Mouse (Mus musculus): ENCODE measurements around the gene Otx2. TPM values are rescaled to one million over a fixed set of nuclear protein-coding genes. Genes with fewer than 3 reads are reported as not detected.
"Not testable (repeated sequence)": the region's sequence is repeated elsewhere in the genome, so short reads cannot be mapped to it uniquely, and the experiment has no call there.

Otx2 gene
- polyA plus RNA-seq, 1 experiment from 2014 or later, result not detected

DNA sequence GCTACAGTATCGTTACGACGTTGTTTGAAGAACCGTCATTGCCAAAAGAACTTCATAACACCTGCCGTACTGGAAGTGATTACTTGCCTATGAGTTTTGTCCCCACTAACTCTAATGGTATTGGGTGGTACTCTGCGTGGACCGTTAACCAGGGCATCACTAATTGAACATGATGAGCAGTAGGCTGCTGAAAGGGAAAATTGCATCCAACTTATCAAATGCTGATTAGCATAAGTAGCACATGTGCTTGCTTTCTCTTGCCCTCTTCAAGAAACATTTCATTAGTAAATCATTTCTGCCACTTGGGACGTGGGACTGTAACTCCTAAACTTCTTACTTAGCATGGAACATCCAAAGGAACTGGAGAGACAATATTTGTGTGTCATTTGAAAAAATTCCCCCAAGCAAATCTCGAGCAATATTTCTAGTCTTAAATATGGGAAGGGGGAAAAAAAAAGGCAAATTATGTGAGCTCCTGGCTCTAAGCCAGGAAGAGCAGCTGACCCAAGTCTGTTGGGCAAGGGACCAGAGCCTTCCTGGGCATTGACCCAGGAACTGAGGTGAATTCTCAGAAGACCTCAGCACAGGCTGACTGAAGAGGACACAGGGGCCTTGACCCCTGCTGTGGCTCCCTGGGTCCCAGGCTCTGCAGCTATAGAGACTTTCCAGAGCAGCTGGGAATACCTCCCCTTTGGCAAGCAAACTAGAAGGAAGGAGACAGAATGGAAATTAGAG lies 48.9 kb downstream of the Otx2 start:
- Histone ChIP-seq H3K27me3 (ENCODE audit: control insufficient read depth, insufficient read depth, low read length) (no peaks in the 10 kb centered on the region), H3K4me2 (ENCODE audit: low read depth, low read length) (no peak overlapping the region), H3K9ac (ENCODE audit: low read length) (no peak overlapping the region), H3K9me3 (replicated peaks; ENCODE audit: control insufficient read depth, low read length) (no peaks in the 10 kb centered on the region), H3K36me3 (ENCODE audit: control insufficient read depth, insufficient read depth, low read length) (no peaks in the 10 kb centered on the region), H3K27ac (ENCODE audit: low read length) (no peak overlapping the region), H3K4me1 (ENCODE audit: control insufficient read depth, insufficient read depth, low read length) (0 out of 2 replicates have a peak, but pooled peaks cover 6% of the 10 kb centered on the region), H3K4me3 (replicated peaks; ENCODE audit: low read length) (no peak overlapping the region)
- 76% methylated on average over 9 of the region's 9 CpGs for WGBS
- no peak for ATAC-seq (ENCODE audit: insufficient read depth, low FRiP score)

DNA sequence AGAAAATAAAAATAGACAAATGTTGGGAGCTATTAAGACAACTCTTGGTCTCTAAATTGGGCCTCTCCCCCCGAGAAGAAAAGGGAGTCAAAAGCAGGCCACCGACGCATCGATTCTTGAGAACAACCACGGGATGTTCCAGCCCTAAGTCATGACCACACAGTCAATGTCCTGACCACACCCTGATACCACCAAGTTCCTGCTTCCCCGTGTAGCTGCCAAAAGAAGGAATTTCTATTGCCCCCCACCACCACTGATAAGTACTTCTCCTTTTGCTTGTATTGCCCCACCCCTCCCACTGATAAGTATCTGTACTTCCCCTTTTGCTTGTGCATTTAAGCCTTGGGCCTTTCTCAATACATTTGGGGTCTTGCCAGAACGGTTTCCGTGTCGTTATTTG lies 50.9 kb downstream of the Otx2 start:
- not testable (repeated sequence) for H3K9ac ChIP-seq (ENCODE audit: low read length); ATAC-seq (ENCODE audit: insufficient read depth, low FRiP score)
- WGBS, result 75% methylated on average over 9 of the region's 9 CpGs

DNA sequence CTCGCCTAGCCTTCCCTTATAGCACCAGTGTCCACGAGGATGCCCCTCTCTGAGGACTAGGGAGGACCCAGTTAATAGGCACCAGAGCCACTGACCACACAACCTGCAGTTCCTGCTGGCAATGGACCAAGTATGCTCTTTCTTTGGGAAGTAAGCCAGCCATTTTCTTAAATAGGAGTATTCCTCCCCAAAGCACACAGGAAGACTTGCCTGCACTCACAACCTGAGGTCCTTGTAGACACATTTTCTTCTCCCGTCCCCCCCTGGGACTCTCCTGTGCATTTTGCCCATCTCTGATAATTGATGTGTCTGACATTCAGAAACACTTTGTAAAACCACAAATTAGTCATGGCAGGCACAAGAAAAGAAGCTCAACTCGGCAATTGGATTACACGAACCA lies 57.3 kb downstream of the Otx2 start:
- no peaks in the 10 kb centered on the region for H3K4me1 ChIP-seq (ENCODE audit: control insufficient read depth, insufficient read depth, low read length)
- H3K9me3 ChIP-seq (replicated peaks; ENCODE audit: control insufficient read depth, low read length), result no peaks in the 10 kb centered on the region
- H3K9ac ChIP-seq (ENCODE audit: low read length), result no peak overlapping the region
- H3K4me3 ChIP-seq (replicated peaks; ENCODE audit: low read length), result no peak overlapping the region
- H3K27me3 ChIP-seq (ENCODE audit: control insufficient read depth, insufficient read depth, low read length), result no peaks in the 10 kb centered on the region
- 47% methylated on average over 5 of the region's 5 CpGs for WGBS
- ATAC-seq (ENCODE audit: insufficient read depth, low FRiP score), result no peak
- no peak overlapping the region for H3K27ac ChIP-seq (ENCODE audit: low read length)
- H3K36me3 ChIP-seq (ENCODE audit: control insufficient read depth, insufficient read depth, low read length), result no peaks in the 10 kb centered on the region
- H3K4me2 ChIP-seq (ENCODE audit: low read depth, low read length), result no peak overlapping the region

More for the DNA sequence above, 50.9 kb downstream of the Otx2 start:
- H3K27me3 ChIP-seq (ENCODE audit: control insufficient read depth, insufficient read depth, low read length); H3K9me3 ChIP-seq (replicated peaks; ENCODE audit: control insufficient read depth, low read length); H3K4me3 ChIP-seq (replicated peaks; ENCODE audit: low read length); H3K36me3 ChIP-seq (ENCODE audit: control insufficient read depth, insufficient read depth, low read length); H3K27ac ChIP-seq (ENCODE audit: low read length); H3K4me2 ChIP-seq (ENCODE audit: low read depth, low read length); H3K4me1 ChIP-seq (ENCODE audit: control insufficient read depth, insufficient read depth, low read length): not testable (repeated sequence)

DNA sequence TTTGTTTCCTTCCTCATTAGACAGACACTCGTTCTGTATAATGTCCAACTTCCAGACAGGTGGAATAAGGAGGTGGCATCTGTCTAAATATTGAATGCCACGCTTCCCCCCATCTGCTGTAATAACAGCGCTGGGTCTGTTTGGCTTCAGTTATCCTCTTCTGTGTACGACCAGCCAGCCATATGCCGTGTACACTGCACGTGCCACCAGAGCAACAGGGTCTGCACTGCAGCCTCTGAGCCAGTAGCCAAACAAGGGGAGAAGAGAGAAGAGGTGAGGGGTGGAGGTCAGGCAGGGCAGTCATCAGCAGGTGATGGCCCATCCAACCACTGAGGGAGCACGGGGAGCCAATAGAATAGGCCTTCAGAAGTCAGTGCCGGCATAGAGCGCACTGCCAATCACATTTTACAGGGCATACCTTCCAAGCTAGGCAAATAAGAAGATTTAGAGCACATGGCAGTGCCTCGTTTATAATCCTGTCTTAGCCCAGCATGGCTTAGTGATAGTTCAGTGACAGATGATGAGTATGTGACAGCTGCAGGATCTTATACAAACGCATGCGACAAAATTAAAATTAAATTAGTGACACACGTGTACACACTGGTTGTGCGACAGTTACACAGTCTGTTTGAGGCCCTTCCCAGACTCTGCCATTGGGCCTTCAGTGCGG lies 64.8 kb downstream of the Otx2 start:
- Histone ChIP-seq H3K9me3 (replicated peaks; ENCODE audit: control insufficient read depth, low read length) (no peaks in the 10 kb centered on the region), H3K4me2 (ENCODE audit: low read depth, low read length) (no peak overlapping the region), H3K27me3 (ENCODE audit: control insufficient read depth, insufficient read depth, low read length) (no peaks in the 10 kb centered on the region), H3K4me1 (ENCODE audit: control insufficient read depth, insufficient read depth, low read length) (no peaks in the 10 kb centered on the region), H3K4me3 (replicated peaks; ENCODE audit: low read length) (no peak overlapping the region), H3K27ac (ENCODE audit: low read length) (no peak overlapping the region), H3K9ac (ENCODE audit: low read length) (no peak overlapping the region), H3K36me3 (ENCODE audit: control insufficient read depth, insufficient read depth, low read length) (no peaks in the 10 kb centered on the region)
- ATAC-seq (ENCODE audit: insufficient read depth, low FRiP score), result no peak
- WGBS, result 74% methylated on average over 14 of the region's 15 CpGs

Other genes with a start within 250 kb of the Otx2 start
- 18.9 and 19.3 TPM in 2 replicates for gene Tmem260, start 227.7 kb downstream of the Otx2 start, polyA plus RNA-seq (2015; fragmentation: Nextera tagmentation; extraction: Ambion mirVana)